Mouse (Mus musculus): Measurements from ENCODE around the gene Olfr464.

Gene Olfr464

DNA sequence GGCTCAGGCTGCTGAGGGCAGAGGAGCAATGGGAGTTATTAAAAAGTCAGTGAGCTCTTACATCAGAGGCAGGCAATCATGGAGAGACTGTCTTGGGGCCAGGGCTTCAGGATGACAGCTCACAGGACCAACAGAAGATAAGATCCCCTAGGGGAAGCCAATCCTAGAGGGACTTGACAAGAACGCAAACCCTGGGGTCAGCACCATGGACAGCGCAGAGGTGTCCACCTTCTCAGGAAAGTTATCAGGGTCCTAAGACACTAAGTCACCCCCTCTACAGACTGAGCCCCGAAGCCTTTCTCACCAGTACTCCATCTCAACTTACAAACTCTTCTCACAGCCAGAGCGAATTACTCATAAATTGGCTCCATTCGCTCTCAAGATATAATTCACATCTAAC lies at the start of gene Olfr464:
Olfr464 (minus strand) TSS at position 2 of the 400 bp plus-strand sequence.
- no peak for DNase-seq (ENCODE audit: low read depth, low spot score)

DNA sequence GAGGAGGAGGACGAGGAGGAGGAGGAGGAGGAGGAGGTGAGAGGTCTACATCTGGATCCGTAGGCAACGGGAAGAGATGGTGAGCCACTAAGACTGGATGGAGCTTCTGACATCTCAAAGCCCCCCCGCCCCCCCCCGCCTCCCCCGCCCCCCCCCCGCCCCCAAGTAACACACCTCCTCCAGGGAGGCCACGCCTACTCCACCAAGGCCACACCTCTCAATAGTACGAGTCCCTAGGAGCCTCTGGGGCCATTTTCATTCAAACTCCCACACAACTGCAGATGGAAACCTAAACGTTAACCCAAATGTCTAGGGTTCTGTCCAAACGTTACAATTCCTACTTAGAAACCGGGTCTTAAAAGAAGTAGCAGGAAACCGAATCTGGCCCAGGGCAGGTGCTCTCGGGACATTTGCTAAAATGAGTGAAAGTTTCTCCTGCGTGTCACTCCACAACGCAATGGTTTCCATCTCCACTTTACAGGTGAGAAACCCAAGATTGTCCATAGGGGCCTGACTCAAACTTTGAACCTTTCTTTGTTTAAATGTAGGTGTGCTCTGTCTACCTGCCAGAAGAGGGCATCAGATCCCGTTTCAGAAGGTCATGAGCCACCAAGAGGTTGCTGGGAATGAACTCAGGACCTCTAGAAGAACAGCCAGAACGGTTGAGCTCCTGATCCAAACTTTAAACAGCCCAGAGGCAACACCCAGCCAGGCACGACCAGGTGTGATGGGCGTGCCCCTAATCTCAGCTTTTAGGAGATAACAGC lies 47.8 kb upstream of the Olfr464 start:
- peak; percentile 75 for DNase-seq (ENCODE audit: low read depth, low spot score)

DNA sequence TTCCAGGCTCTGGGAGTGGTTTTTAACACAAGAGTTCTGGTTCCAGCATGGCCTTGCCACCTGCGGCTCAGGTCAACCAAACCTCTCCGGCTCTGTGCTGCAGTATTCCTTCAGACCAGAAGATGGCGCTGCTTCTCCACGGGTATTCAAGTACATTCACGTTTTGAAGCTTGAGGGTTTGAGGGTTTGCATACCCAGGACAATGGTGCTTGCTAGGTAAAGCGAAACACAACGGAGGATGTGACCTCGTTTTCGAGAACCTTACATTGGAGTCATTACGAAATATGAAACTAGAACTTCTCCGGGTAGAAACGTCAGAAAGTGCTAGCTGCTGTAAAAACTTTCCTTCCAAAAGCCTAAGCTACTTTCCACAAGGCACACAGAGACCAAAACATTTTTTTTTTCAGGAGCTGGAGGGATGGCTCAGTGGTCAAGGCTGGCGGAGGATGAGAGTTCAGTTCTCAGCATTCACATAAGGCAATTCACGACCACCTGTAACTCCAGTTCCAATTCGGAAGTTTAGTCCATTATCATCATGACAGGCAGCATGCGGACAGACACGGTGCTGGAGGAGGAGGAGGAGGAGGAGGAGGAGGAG lies 47.0 kb upstream of the Olfr464 start:
- peak; percentile 91 for DNase-seq (ENCODE audit: low read depth, low spot score)

DNA sequence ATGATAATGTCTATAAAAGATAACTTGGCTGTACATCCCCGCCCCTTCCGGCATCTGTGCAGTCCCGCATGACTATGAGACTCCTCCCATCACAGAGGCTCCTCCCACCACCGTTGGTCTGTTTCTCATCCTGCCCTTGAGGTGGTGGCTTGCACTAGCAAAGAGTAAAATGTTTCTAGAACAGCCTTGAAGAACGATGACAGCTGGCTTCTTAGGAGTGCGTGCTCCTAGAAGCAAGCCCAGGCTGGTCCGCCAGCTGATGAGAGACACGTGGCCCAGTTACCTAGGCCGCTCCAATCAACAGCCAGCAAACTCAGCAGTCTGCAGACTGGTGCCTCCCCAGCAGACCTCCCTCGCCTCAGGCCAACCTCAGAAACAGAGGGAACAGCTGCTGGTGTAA lies 45.4 kb upstream of the Olfr464 start:
- peak; percentile 77 for DNase-seq (ENCODE audit: low read depth, low spot score)

DNA sequence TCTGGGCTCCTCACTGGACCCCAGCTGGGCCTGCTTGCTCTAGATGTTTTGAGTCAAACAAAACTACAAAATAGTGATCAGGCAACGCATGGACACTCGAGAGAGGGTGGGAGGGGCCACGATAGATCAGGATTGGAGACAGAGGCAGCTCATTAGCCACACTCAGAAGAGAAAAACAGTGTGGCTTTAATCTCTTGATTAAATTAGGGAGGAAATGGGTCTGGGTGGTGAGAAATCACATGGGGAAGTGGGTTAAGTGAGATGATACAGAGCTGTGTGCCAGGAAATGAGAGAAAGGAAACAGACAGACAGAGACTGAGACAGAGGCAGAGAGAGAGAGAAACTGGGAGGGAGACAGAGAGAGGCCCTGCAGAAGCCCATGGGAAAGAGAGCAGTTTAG lies 44.5 kb upstream of the Olfr464 start:
- peak; percentile 67 for DNase-seq (ENCODE audit: low read depth, low spot score)

DNA sequence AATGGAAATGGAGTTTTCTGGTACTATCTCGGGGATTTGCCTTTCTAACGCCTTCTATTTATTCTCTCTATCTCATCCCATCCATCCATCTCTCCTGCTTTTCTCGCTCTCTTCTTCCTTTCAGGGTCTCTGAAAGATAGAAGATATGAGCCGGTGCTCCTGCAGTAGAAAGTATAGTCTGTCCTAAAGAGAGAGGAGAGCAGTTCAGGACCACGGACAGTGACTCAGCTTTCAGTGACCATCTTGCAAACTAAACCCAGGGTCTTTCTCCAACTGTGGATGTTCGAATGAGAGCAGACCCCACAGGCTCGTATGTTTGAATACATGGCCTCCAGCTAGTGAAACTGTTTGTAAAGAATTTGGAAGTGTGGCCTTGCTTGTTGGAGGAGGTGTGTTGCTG lies 36.3 kb upstream of the Olfr464 start:
- DNase-seq (ENCODE audit: low read depth, low spot score), result no peak

DNA sequence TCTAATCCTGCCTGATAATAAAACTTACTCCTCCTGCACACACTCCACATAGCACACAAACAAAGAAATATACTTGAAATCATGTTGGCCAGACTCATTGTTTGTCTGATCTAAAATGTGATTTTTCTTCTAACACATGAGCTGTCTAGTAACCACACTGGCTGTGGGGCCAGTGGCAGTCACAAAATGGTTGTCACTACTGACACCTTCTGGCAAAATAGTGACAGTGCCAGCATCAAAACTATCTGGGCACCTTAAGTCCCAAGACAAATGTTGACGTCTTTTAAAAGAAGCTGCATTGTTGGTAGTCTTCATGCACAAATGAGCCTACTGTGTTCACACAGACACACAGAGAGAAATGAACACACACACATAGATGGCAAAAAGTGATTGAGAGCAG lies 34.4 kb upstream of the Olfr464 start:
- DNase-seq (ENCODE audit: low read depth, low spot score), result peak; percentile 75

DNA sequence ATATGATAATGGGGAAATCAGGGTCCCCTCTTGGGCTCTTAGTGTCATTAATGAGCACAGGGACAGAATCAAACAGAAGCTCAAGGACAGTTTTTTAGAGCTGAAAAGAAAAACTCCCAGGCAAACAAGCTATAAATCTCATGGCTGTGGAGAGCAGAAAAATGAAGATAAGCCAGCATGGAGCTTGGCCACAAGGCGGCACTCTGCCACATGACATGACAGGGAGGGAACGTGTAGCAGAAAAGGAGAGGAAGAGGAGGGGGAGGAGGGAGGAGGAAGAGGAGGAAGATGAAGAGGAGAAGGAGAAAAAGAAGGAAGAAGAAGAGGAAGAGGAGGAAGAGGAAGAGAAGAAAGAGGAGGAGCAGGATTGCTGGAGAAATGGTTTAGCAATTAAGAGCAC lies 29.2 kb upstream of the Olfr464 start:
- DNase-seq (ENCODE audit: low read depth, low spot score), result peak; percentile 42

DNA sequence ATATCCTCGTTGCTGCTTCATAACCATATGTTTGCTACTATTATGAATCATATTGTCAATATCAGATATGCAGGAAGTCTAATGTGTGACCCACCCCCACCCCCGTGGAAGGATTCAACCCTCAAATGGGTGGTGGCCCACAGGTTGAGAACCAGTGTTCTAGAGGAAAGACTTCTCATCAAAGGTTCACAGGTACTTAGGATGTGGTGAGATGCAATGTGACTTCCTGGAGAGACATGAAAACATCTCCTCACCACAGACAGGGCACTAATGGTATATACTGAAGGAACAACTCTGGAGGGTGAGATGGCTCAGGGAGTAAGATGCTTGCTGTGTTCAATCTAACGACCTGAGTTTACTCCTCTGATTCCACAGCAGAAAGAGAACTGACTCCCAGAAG lies 14.7 kb upstream of the Olfr464 start:
- DNase-seq (ENCODE audit: low read depth, low spot score), result peak; percentile 85

DNA sequence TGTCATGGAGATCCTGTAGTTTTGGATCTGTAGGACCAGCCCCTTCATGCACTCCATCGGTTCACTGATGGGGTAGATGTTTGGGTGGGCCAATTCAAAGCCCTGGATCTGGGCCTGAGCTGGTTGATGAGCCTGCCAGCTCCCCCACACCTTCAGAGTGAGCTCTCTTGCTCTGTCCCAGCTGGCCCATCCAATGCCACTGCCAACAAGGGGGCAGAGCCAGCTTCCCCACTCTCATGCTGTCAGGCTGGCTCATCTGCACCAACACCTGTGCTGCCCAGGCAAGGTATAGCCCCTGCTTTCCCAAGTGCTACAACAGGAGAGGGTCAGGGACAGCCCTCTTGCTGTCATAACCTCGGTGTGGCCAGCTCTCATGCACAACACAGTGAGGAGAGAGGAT lies 13.0 kb upstream of the Olfr464 start:
- DNase-seq (ENCODE audit: low read depth, low spot score), result no peak

DNA sequence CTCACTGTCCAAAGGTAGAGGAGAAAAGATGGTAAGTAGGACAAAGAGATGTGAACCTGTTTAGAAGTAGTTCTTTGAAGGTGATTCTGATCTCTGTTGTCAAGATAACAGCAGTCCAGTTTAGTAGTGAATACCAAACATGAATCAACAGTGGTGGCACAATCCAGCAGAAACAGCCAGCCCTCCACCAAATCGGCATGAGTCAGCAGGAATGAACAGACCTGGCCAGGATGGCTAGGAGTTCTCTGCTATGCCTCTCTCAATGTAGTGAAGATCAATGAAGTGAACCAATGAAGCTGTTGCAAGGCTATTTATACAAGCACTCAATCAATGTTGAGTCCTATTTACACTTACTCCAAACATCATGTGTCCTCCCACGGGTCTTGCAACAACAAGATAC lies 9.6 kb upstream of the Olfr464 start:
- no peak for DNase-seq (ENCODE audit: low read depth, low spot score)

DNA sequence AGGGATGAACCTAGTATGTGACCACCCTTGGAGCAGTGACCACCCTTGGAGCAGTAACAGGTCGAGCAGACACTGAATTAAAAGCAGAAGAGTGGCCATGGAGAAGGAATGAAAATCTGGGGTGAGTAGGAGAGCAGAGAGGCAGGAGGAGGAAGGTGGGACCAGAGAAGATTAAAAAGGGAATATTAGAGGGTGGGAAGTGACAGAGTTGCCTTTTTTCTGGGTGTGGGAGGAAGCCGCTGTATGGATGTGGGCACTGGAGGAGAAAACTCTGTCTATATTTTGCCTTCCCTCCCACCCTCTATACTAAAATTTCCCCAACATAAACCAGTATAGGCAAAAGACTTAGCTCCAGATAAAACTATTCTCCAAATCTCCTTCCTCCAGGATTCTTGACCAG lies 466 bp downstream of the Olfr464 start:
- DNase-seq (ENCODE audit: low read depth, low spot score), result no peak

DNA sequence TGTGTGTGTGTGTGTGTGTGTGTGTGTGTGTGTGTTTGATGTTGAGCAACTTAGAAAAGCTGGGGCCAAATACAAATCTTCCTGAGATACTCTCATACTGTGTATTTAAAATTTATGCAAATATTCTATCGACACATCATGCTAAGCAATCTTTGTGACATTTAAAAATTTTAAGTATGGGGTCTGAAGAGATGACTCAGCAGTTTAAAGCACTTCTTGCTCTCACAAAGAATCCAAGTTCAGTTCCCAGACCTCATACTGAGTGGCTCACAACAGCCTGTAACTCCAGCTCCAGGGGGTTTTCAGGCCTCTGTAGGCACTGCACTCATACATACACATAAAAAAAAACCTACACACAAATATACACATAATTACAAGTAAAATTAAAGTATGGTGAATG lies 4.8 kb downstream of the Olfr464 start:
- DNase-seq (ENCODE audit: low read depth, low spot score), result no peak

DNA sequence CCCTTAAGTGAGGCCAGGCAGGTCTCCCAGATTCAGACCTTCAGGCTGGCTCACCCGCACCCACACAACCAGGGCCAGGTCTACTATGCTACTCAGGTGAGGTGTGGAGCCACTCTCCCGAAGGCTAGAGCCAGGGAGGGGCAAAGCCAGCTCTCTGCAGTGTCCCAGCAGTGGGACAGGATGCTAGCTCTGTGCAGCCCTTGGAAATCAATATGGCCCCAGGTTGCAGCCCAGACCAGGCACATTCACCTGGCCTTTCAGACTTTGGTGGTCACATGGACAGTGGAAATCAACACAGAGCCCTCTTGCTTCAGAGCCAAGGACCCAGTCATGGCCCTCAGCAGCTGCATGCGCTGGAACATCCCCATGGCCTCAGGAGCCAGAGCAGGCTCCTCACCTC lies 16.4 kb downstream of the Olfr464 start:
- no peak for DNase-seq (ENCODE audit: low read depth, low spot score)

DNA sequence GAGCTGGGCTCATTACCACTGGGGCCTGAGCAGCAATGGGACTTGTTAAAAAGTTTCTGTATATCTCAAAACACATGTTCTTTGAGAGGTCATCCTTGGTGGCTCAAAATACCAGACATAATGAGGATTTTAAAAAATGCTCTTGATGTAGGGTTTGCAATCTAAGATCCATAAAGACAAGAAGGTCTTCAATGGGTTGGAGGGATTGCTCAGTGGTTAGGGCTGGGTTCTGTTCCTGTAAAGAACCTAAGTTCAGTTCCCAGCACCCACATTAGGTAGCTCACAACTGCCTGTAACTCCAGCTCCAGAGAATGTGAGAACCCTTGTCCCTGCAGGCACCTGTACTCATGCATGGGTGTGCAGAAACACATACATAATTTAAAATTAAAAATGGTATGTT lies 23.5 kb downstream of the Olfr464 start, which contains the start of gene Olfr463:
Olfr463 (minus strand) TSS at position 101 of the 400 bp plus-strand sequence.
- no peak for DNase-seq (ENCODE audit: low read depth, low spot score)

DNA sequence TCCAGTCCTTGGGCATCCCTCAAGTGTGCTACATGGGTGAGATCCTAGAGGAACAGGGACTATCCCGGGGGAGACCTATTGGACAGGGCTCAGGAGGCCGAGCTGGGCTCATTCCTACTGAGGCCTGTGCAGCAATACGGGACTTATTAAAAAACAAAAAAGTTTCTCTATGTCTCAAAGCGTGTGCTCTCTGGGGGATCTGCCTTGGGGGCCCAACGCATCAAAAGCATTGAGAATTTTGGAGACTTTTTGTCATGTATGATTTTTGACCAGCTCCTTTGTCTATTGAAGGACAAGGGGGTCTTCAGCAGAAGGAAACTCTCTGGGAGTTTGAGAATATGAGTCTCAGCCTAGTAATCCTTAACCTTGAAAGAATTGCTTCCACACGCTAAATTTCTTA lies 28.6 kb downstream of the Olfr464 start, which contains the start of gene Olfr462:
Olfr462 (minus strand) TSS at position 101 of the 400 bp plus-strand sequence.
- no peak for DNase-seq (ENCODE audit: low read depth, low spot score)

DNA sequence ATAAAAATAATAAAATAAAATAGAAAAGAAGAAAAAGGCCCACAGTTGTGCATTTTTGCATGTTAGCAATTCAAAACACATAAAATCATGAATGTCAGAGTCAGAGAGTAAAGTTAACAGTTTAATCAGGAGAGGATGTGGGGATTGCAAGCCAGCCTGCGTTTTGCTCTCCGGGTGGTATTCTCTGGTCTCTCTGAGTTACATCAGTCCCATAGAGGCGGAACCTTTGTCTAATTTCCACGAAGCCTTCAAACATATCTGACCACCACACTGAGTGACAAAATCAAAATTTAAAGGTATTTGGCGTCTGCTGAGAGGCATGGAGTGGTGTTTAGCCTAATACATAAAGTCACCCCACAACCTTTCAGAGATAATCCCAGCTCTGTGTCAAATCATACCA lies 35.9 kb downstream of the Olfr464 start:
- DNase-seq (ENCODE audit: low read depth, low spot score), result no peak

DNA sequence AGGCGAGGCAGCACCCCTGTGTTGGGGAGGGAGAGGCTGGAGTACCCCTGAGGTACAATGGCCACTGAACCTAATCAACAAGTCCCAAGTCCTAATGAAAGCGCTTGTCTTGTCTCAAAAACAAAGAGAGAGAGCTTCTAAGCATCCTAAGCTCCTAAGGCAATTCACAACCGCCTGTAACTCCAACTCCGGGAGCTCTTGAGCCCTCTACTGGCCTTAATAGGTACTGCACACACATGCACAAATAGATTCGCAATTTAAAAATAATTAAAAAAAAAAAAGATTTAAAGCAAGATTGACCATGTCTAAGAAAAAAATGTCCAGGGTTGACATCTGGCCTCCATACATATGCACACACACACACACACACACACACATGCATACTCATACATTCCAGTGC lies 37.3 kb downstream of the Olfr464 start:
- DNase-seq (ENCODE audit: low read depth, low spot score), result peak; percentile 27

DNA sequence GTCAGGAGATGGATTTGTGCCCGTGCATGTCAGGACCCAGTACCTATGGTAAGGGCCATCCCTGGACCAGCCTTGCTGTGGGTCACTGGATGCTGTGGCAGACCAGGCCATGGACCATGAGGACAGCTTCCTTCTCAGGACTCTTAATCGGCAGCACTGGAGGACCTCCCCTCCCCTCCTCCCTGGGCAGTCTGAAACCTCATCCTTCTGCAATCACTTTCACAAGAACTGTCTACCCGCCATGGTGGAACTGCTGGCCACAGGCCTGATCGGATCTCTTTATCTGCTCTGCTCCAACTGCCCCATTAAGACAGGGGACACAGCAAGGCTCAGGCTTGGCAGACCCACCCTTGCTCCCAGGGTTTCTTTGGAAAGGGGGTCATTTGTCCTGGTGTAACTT lies 39.1 kb downstream of the Olfr464 start:
- no peak for DNase-seq (ENCODE audit: low read depth, low spot score)

DNA sequence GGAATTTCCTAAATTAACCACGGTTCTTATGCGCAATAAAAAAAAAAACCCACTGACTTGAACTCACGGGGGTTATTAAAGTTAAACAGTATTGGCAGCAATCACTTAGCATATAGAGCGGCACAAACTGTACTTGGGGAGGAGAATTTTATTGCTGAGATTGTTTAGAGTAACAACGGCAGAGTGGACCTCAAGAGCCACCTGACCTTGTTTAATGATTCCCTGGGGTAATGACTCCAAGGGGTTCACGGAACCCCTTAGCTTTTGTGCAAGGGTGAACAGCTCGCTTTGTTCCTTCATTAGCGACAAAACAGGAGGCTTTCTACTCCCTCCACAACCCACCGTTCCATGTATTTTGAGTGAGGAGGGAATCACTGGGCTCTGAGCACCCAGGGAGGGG lies 40.9 kb downstream of the Olfr464 start:
- no peak for DNase-seq (ENCODE audit: low read depth, low spot score)

DNA sequence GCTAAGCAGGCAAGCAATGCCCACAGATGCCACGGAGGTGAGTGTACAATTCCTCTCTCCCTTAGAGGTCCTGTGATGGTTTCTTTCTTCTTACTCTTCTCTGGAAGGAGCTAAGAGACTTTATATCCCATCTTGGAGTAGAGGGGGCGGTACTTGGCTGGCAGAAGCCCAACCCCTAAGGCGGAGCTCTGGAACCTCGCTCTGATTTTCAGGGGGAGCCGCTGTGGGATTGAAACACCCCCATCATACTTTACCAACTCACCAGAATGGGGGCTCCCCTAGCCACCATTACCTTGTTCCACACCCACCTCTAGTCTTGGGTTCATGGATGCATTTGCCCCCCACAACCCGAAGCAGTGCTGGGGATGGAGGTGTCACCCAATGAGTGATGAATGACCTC lies 45.3 kb downstream of the Olfr464 start, which contains the start of gene Epx:
Epx (minus strand) TSS at position 101 of the 400 bp plus-strand sequence.
- DNase-seq (ENCODE audit: low read depth, low spot score), result no peak

DNA sequence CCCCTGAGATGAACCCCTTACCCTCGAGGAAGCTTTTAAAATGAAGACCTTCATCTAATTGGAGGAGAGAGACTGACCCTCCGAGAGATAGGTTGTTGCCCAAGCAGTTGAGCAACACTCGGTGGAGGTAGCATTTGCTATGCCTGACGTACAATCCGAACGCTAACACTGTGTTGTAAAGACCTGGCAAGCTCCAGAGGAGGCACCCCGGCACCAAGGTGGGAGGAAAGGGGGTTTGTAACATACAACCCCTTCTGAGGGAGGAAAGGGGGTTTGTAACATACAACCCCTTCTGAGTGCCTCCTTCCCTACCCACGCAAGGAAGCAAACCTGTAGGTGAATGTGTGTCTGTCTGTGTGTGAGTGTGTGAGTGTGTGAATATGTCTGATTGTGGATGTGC lies 49.0 kb downstream of the Olfr464 start:
- no peak for DNase-seq (ENCODE audit: low read depth, low spot score)

DNA sequence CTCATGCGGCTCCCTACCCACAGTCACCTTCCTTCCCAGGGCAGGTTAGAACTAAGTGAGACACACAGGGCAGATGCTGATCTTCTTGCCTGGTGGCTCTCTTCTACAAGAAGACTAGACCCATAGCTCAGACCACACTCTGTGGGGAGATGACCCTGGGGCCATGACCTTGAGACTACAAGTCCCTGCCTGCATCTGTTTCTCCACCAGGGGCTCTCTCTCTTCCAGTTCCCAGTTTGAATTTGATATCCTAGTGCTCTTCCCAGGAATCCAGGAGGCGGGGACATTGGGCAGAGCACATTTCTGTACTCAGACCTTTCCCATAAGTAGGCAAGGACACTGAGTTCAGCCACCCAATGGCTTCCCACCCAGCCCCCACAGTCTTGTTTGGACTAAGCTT lies 50.7 kb downstream of the Olfr464 start:
- DNase-seq (ENCODE audit: low read depth, low spot score), result no peak
